Mouse (Mus musculus): ENCODE measurements around the gene Rad54l2.

Gene Rad54l2

GRCm38 (mm10) chr9:106675480-106675879 is 113.5 kb downstream of the Rad54l2 start:
- peak; percentile 82 for DNase-seq

GRCm38 (mm10) chr9:106673860-106674259 is 115.1 kb downstream of the Rad54l2 start:
- no peak for DNase-seq

GRCm38 (mm10) chr9:106664856-106665255 is 124.1 kb downstream of the Rad54l2 start:
- DNase-seq: no peak

GRCm38 (mm10) chr9:106664433-106664832 is 124.6 kb downstream of the Rad54l2 start:
- no peak for DNase-seq

- DNase-seq: no peak
Observed at GRCm38 (mm10) chr9:106663200-106663599, 125.8 kb downstream of the Rad54l2 start.

GRCm38 (mm10) chr9:106659935-106660334 is 129.1 kb downstream of the Rad54l2 start:
- DNase-seq: no peak

GRCm38 (mm10) chr9:106659441-106659840 is 129.6 kb downstream of the Rad54l2 start:
- peak; percentile 31 for DNase-seq

- no peak for DNase-seq
Observed at GRCm38 (mm10) chr9:106657592-106657991, 131.4 kb downstream of the Rad54l2 start.

- peak; percentile 26 for DNase-seq
Observed at GRCm38 (mm10) chr9:106656820-106657219, 132.2 kb downstream of the Rad54l2 start.

- DNase-seq: peak; percentile 86
Observed at GRCm38 (mm10) chr9:106655884-106656720, 132.9 kb downstream of the Rad54l2 start, which contains the start of gene Grm2. TSS of gene Grm2 (minus strand) at chr9:106656082.

GRCm38 (mm10) chr9:106652720-106653119 is 136.3 kb downstream of the Rad54l2 start:
- peak; percentile 31 for DNase-seq

GRCm38 (mm10) chr9:106647226-106647625 is 141.8 kb downstream of the Rad54l2 start:
- no peak for DNase-seq

GRCm38 (mm10) chr9:106645684-106646271 is 143.2 kb downstream of the Rad54l2 start:
- no peak for DNase-seq

GRCm38 (mm10) chr9:106643787-106644186 is 145.2 kb downstream of the Rad54l2 start:
- DNase-seq: no peak

GRCm38 (mm10) chr9:106643128-106643527 is 145.9 kb downstream of the Rad54l2 start:
- DNase-seq: peak; percentile 86

GRCm38 (mm10) chr9:106641346-106641745 is 147.6 kb downstream of the Rad54l2 start:
- DNase-seq: no peak

GRCm38 (mm10) chr9:106638154-106638553 is 150.8 kb downstream of the Rad54l2 start:
- no peak for DNase-seq

All from embryo, embryonic 11 days (tissue).